Mouse (Mus musculus) liver, embryonic 11.5 days (tissue): Measurements from ENCODE around the gene Ghrh. TPM values are rescaled to one million over a fixed set of nuclear protein-coding genes. Genes with fewer than 3 reads are reported as not detected.

Source experiments
- ATAC-seq: fragments of 200-750 bp; cut with Nextera tagmentation; replicated peaks from 2 replicates; pipeline ENCODE4 v1.8.0; 2017; ENCODE audit warnings: moderate number of reproducible peaks, mild to moderate bottlenecking, moderate TSS enrichment, moderate library complexity; ENCODE audit not compliant: low FRiP score
- DNase-seq: peaks from one replicate; pipeline ENCODE4 v3.0.0-alpha.2; 2017; ENCODE audit warnings: low spot score
- H3K27ac ChIP-seq: fragments of 300-500 bp; sonication (generic); 2 replicates; pipeline ENCODE4 v1.5.1; 2014; ENCODE audit warnings: mild to moderate bottlenecking, low read depth, low read length, control low read depth
- H3K27me3 ChIP-seq: fragments of 300-500 bp; sonication (generic); replicated peaks from 2 replicates; pipeline ENCODE4 v1.6.1; 2014; ENCODE audit warnings: low read length, mixed read lengths; ENCODE audit not compliant: control insufficient read depth, insufficient read depth
- H3K36me3 ChIP-seq: fragments of 300-500 bp; sonication (generic); 2 replicates; pipeline ENCODE4 v1.6.1; 2014; ENCODE audit warnings: mild to moderate bottlenecking, low read length, moderate library complexity, mixed read lengths; ENCODE audit not compliant: control insufficient read depth, insufficient read depth
- H3K4me1 ChIP-seq: fragments of 300-500 bp; sonication (generic); replicated peaks from 2 replicates; pipeline ENCODE4 v1.6.1; 2014; ENCODE audit warnings: low read length, mixed read lengths; ENCODE audit not compliant: control insufficient read depth, insufficient read depth
- H3K4me2 ChIP-seq: fragments of 300-500 bp; sonication (generic); 2 replicates; pipeline ENCODE4 v1.6.1; 2014; ENCODE audit warnings: mild to moderate bottlenecking, control low read depth, moderate library complexity
- H3K4me3 ChIP-seq: fragments of 300-500 bp; sonication (generic); 2 replicates; pipeline ENCODE4 v1.5.1; 2014; ENCODE audit warnings: low read depth, low read length, control low read depth
- H3K9ac ChIP-seq: fragments of 300-500 bp; sonication (generic); 2 replicates; pipeline ENCODE4 v1.6.1; 2014; ENCODE audit warnings: low read depth, low read length, control low read depth
- H3K9me3 ChIP-seq: fragments of 300-500 bp; sonication (generic); 2 replicates; pipeline ENCODE4 v1.6.1; 2016; ENCODE audit warnings: low read length, inconsistent platforms, mixed read lengths; ENCODE audit not compliant: control insufficient read depth
- WGBS: fragments of 180-500 bp; shearing (Covaris S2); extraction: QIAGEN DNeasy Blood & Tissue Kit; methylation state at CpG from one replicate; pipeline ENCODE4 v1.1.7; 2014; 5-methylcytosine and 5-hydroxymethylcytosine counted together
- polyA plus RNA-seq: library from polyadenylated mRNA; unstranded; fragments of >200 nt; fragmentation: Nextera tagmentation; extraction: Ambion mirVana; gene quantifications from 2 replicates; pipeline ENCODE4 v1.2.1, GENCODE M21; 2014

The Ghrh gene
- polyA plus RNA-seq, 1 experiment from 2014 or later: not detected

DNA sequence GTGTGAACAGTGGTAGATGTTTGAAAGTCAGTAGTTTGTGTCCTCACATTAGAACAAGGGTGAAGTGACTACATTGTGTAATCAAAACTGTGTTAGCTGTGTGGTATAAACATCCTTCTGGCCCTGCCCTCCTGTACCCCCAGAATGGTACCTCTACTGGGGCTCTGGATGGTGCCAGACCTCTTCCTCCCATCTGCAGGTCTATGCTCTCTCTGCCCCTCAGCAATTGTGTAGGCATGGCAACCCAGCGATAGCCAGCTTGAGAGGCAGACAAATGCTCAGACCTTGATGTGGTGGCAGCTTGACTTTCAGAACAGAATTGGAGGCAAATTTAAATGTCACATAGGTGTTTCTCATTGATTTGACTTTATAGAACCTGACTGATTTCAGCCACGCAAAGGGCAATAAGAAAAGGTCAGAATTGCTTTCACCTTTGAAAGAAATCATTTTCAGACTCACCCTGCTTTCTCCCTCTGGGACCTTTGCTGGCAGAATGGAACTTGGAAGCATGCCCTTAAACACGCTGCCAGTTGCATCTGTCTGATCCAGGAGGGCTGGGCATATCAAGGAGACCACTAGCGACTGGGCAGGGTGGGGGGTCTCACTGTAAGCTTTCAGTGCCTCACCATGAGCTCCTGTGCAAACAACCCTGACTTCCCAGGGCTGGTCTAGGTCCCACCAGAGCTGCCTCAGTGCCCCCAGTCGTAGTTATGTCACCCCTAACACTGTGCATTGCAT lies 25.1 kb downstream of the Ghrh start:
- 89% methylated on average over 5 of the region's 5 CpGs for WGBS
- Histone ChIP-seq H3K4me3 (no peak overlapping the region), H3K4me1 (no peaks in the 10 kb centered on the region), H3K36me3 (peaks cover 65% of the 10 kb centered on the region), H3K4me2 (no peak overlapping the region), H3K9me3 (no peaks in the 10 kb centered on the region), H3K27ac (no peak overlapping the region), H3K9ac (no peak overlapping the region), H3K27me3 (no peaks in the 10 kb centered on the region)
- no peak for ATAC-seq
- no peak for DNase-seq

DNA sequence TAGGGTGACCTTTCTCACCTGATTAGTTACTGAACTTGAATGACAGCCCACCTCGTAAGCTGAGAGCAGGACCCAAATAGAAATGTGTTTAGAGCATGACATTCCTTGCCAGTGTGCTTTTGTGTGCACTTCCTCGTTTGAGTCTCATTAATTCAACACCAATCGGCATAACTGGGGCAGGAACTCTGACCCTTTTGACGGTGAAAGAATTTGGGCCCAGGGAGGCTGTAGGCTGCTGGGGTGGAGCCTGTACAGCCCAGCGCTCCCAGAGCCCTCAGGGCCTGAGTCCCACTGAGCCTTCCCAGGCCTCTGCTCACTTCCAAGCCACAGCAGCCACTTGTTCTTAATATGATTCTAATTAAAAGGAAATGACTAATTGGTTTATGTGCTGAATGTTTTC lies 26.4 kb downstream of the Ghrh start:
- Histone ChIP-seq H3K9me3 (no peaks in the 10 kb centered on the region), H3K27ac (no peak overlapping the region), H3K36me3 (peaks cover 63% of the 10 kb centered on the region), H3K4me1 (no peaks in the 10 kb centered on the region), H3K4me2 (no peak overlapping the region), H3K4me3 (no peak overlapping the region), H3K9ac (no peak overlapping the region), H3K27me3 (no peaks in the 10 kb centered on the region)
- ATAC-seq (no peak), DNase-seq (no peak)
- WGBS: 83% methylated on average over 5 of the region's 5 CpGs

DNA sequence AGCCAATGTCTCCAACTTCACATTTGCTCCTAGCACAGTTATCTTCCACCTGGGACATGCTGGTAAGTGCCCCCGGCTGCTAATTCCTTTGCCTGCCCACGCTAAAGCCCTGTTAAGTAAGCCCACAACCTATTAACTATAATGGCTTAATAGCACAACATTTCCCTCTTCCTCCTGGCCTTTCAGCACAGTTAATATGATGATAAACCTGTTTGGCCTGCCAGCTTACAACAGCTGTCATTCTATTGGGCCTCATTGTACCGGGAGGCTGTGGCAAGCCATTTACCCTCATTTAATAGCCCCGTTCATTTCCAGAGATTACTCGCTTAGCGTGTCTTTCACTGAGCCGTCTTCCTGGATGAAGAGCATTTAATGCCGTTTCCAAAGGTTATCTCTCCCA lies 27.2 kb downstream of the Ghrh start:
- Histone ChIP-seq H3K9ac (no peak overlapping the region), H3K9me3 (no peaks in the 10 kb centered on the region), H3K36me3 (peaks cover 66% of the 10 kb centered on the region), H3K4me3 (no peak overlapping the region), H3K27ac (no peak overlapping the region), H3K4me1 (no peaks in the 10 kb centered on the region), H3K4me2 (no peak overlapping the region), H3K27me3 (no peaks in the 10 kb centered on the region)
- WGBS: 90% methylated on average over 8 of the region's 8 CpGs
- ATAC-seq (no peak), DNase-seq (no peak)

DNA sequence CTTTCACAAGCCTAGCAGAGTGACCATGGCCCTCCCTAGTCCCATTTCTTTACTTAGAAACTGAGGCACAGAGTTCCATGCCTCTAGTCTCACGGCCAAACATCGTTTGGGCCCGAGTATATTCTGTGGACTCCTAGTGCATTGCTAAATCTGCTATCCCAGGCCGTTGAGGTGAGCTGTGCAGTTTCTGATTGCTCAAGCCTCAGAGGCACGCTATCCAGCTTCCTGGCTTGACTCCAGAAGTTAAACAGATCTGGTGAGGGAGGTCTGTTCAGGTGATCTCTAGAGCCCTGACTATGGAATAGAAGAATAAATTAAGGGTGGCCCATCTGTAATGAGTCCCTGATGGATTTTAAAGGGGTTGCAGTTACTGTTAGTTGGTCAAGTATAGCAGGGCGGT lies 30.1 kb downstream of the Ghrh start:
- Histone ChIP-seq H3K9ac (no peak overlapping the region), H3K4me2 (no peak overlapping the region), H3K9me3 (no peaks in the 10 kb centered on the region), H3K4me1 (no peaks in the 10 kb centered on the region), H3K4me3 (no peak overlapping the region), H3K27ac (no peak overlapping the region), H3K27me3 (no peaks in the 10 kb centered on the region), H3K36me3 (peaks cover 72% of the 10 kb centered on the region)
- DNase-seq: no peak
- no peak for ATAC-seq
- 90% methylated on average over 6 of the region's 6 CpGs for WGBS

DNA sequence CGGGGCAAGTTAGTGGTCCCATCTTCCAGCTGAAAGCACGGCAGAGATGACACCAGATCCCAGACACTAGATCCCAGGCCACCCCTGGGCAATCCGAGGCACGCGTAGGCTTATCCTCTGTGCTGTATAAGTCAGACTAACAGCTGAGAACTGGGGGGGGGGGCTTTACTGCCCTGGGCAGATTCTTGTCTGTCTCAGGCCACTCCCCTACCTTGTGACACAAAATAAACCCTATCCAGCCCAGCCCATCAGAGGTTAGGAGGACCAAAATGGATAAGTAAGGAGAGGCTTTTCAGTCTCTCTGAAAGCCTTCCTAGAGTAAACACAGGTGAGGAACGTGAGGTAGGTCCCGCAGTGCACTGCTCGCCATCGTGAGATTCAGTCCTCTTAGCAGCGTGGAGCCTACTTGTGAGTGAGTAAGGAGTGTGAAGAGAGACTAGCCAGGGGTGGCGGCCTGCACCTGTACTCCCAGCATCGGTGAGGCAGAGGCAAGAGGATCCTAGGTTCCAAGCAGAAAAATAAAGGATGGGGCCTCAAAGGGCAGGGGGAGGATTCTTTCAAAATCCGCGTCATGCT lies 30.9 kb downstream of the Ghrh start:
- DNase-seq: no peak
- 94% methylated on average over 14 of the region's 14 CpGs for WGBS
- no peak overlapping the region for H3K4me2 ChIP-seq

DNA sequence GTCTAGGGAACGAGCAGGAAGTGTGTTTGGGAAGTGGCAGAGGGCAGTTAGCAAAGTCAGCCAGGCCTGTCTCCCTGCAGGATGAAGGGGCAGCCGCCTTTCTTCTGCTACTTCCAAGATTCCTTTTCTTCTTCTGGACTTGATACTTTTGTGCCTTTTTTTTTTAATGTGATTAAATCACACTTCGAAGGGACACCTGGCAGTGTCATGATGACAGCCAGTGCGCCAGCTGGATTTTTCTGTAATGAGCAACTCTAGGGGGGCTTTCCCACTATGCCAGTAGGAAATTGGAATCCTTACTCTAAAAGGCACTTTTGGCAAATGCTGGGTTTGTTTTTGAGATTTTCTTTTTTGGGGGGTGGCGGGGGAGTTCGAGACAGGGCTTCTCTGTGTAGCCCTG lies 31.8 kb downstream of the Ghrh start:
- Histone ChIP-seq H3K27ac (no peak overlapping the region), H3K4me3 (no peak overlapping the region), H3K4me1 (no peaks in the 10 kb centered on the region), H3K36me3 (peaks cover 63% of the 10 kb centered on the region), H3K27me3 (no peaks in the 10 kb centered on the region), H3K4me2 (no peak overlapping the region), H3K9ac (no peak overlapping the region), H3K9me3 (no peaks in the 10 kb centered on the region)
- 88% methylated on average over 6 of the region's 6 CpGs for WGBS
- no peak for ATAC-seq
- no peak for DNase-seq

More for the DNA sequence above, 30.9 kb downstream of the Ghrh start:
- Histone ChIP-seq H3K9me3 (no peaks in the 10 kb centered on the region), H3K27ac (no peak overlapping the region), H3K9ac (no peak overlapping the region), H3K4me1 (no peaks in the 10 kb centered on the region), H3K27me3 (no peaks in the 10 kb centered on the region), H3K36me3 (peaks cover 66% of the 10 kb centered on the region), H3K4me3 (no peak overlapping the region)
- no peak for ATAC-seq

DNA sequence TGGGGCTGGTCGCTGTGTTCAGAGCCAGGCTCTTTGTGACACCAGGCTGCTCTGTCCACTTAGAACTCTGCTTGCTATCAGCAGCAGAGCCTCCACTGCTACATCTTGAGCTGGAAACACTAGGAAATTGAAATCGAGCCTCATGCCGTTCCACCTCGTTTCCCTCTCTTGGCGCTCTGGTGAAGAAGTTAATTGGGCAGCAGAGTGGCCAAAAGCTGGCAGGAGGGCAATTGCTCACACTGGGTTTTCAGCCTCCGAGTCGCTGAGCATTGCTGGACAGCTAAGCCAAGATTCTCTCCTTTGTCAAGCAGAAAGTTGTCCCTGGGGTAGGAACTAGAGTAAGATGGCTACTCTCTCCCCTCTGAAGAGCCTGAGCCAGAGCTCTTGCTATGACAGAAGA lies 33.0 kb downstream of the Ghrh start:
- H3K4me2 ChIP-seq: no peak overlapping the region
- no peak overlapping the region for H3K4me3 ChIP-seq
- H3K36me3 ChIP-seq: peaks cover 56% of the 10 kb centered on the region
- H3K27ac ChIP-seq: no peak overlapping the region
- DNase-seq: no peak
- H3K9ac ChIP-seq: no peak overlapping the region
- 89% methylated on average over 7 of the region's 7 CpGs for WGBS
- no peaks in the 10 kb centered on the region for H3K4me1 ChIP-seq
- H3K9me3 ChIP-seq: no peaks in the 10 kb centered on the region
- ATAC-seq: no peak
- H3K27me3 ChIP-seq: no peaks in the 10 kb centered on the region

DNA sequence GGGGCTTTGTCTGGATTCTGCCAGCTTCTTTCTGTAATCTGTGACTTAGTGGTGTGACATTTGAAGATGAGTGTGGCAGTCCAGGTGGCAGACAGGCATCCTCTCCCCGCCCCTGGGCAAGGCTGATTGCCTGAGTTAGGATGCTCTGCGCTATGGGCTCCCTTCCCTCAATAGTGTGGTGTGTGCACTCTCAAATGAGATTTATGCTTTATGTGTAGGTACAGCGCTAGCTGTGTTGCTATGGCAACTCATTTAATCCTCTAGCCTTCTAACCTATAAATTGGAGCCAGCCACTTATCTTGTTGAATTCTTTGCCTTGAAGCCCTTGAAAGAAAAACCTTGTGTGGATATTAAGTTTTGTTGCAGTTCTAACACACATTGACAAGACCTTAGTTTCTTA lies 33.6 kb downstream of the Ghrh start:
- no peaks in the 10 kb centered on the region for H3K9me3 ChIP-seq
- WGBS: 97% methylated on average over 3 of the region's 3 CpGs
- H3K36me3 ChIP-seq: peaks cover 58% of the 10 kb centered on the region
- ATAC-seq (no peak), DNase-seq (no peak)
- H3K4me1 ChIP-seq: no peaks in the 10 kb centered on the region
- no peak overlapping the region for H3K4me3 ChIP-seq
- H3K4me2 ChIP-seq: no peak overlapping the region
- H3K27ac ChIP-seq: no peak overlapping the region
- H3K27me3 ChIP-seq: no peaks in the 10 kb centered on the region
- H3K9ac ChIP-seq: no peak overlapping the region

DNA sequence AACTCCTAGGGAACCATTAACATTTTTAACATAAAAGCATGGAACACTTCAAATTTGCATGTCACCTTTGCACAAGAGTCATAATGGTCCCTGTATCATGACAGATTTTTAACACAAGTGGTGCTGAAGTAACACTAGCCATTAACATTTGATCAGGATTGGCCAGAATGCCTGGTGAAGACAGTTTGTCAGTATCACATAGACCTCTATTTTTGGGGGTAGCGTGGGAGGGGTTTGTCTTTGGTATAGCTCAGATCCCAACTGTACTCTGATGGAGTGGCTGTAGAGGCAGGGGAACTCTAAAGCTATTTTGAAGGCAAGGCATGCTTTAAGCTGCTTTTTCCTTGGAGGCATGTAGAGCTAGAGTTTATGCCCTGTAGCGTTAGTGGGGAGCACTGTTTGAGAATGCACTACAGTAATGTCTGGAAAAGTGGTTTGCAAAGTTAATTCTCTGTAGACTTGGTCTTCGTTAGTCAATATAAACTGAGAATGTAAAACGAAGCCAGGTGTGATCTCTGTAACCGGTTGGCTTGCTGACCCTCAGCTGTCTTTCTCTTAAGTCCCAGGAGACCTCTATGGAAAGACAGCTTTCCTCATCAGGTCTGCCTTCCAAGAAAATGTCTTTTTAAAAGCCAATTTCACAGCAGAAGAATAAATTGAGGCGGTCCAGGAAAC lies 36.2 kb downstream of the Ghrh start:
- 90% methylated on average over 6 of the region's 6 CpGs for WGBS
- Histone ChIP-seq H3K27me3 (no peaks in the 10 kb centered on the region), H3K27ac (no peak overlapping the region), H3K4me2 (no peak overlapping the region), H3K36me3 (peaks cover 50% of the 10 kb centered on the region), H3K9ac (no peak overlapping the region), H3K9me3 (no peaks in the 10 kb centered on the region), H3K4me1 (no peaks in the 10 kb centered on the region), H3K4me3 (no peak overlapping the region)
- DNase-seq (no peak), ATAC-seq (no peak)
